Mouse (Mus musculus) midbrain, embryonic 16.5 days (tissue): ENCODE measurements at regions not wholly inside any gene's neighbourhood (a gene's known extent, or its start where the extent isn't known, plus 50 kb on each side); places are given as distances from the start of the nearest gene placed in this dataset.

Source experiments
- ATAC-seq: fragments of 200-750 bp; cut with Nextera tagmentation; 2 replicates; pipeline ENCODE4 v1.8.0; 2017; ENCODE audit warnings: moderate TSS enrichment
- H3K27ac ChIP-seq: fragments of 300-500 bp; sonication (generic); 2 replicates; pipeline ENCODE4 v1.5.1; 2014; ENCODE audit warnings: mild to moderate bottlenecking, low read length, mixed read lengths
- H3K27me3 ChIP-seq: fragments of 300-500 bp; sonication (generic); 2 replicates; pipeline ENCODE4 v1.6.1; 2014; ENCODE audit warnings: low read depth, low read length, mixed read lengths; ENCODE audit not compliant: control insufficient read depth, insufficient read depth
- H3K36me3 ChIP-seq: fragments of 300-500 bp; sonication (generic); 2 replicates; pipeline ENCODE4 v1.6.1; 2014; ENCODE audit warnings: mild to moderate bottlenecking, low read length, moderate library complexity, mixed read lengths; ENCODE audit not compliant: control insufficient read depth, insufficient read depth
- H3K4me1 ChIP-seq: fragments of 300-500 bp; sonication (generic); 2 replicates; pipeline ENCODE4 v1.6.1; 2014; ENCODE audit warnings: mild to moderate bottlenecking, low read length, mixed read lengths; ENCODE audit not compliant: control insufficient read depth, insufficient read depth
- H3K4me2 ChIP-seq: fragments of 300-500 bp; sonication (generic); 2 replicates; pipeline ENCODE4 v1.6.1; 2014; ENCODE audit warnings: mild to moderate bottlenecking, low read length, mixed read lengths
- H3K4me3 ChIP-seq: fragments of 300-500 bp; sonication (generic); 2 replicates; pipeline ENCODE4 v1.5.1; 2014; ENCODE audit warnings: low read depth, mild to moderate bottlenecking, low read length, moderate library complexity, mixed read lengths
- H3K9ac ChIP-seq: fragments of 300-500 bp; sonication (generic); 2 replicates; pipeline ENCODE4 v1.6.1; 2014; ENCODE audit warnings: low read depth, low read length, mixed read lengths
- H3K9me3 ChIP-seq: fragments of 300-500 bp; sonication (generic); replicated peaks from 2 replicates; pipeline ENCODE4 v1.6.1; 2014; ENCODE audit warnings: mild to moderate bottlenecking, low read length, mixed read lengths; ENCODE audit not compliant: control insufficient read depth, poor library complexity, severe bottlenecking
- WGBS: fragments of 180-500 bp; shearing (Covaris S2); extraction: QIAGEN DNeasy Blood & Tissue Kit; methylation state at CpG from one replicate; pipeline ENCODE4 v1.1.7; 2014; 5-methylcytosine and 5-hydroxymethylcytosine counted together

DNA sequence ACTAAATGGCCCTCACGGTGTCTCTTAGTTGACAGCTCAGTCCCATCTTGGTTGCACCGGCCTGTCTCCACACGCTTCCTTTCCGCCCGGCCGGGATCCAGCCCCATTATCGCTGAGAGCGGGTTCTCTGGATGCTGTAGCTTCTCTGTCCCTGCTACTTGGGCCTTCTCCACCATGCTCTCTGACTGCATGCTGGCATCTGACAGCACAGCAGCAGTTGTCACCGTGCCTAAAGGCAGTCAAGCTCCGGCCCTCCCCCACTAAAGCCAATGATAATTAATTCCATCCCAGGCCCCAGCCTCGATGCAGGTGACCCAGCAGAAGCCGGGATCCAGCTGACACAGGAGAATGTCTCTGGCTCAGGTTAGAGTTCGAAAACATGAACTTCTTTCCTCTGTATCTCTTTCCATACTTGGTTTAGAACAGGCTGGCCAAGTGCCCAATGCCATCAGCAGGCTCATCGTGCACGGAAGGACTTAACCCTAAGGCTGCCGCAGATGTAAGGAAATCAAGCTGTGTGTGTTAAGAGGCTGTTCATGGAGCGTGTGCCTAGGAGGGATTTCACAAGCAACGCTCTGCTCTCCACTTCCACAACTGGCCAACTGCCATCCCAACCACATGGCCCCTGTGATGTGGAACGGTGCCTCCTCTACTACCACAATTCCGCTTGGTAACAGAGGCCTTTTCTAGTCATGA lies 76.5 kb upstream of the Gpc1 start:
- no peak overlapping the region for H3K4me2 ChIP-seq
- 64% methylated on average over 20 of the region's 20 CpGs for WGBS
- no peak overlapping the region for H3K9ac ChIP-seq
- ATAC-seq, result no peak
- no peak overlapping the region for H3K4me3 ChIP-seq
- no peaks in the 10 kb centered on the region for H3K27me3 ChIP-seq
- no peaks in the 10 kb centered on the region for H3K4me1 ChIP-seq
- H3K9me3 ChIP-seq, result no peaks in the 10 kb centered on the region
- H3K27ac ChIP-seq, result no peak overlapping the region
- no peaks in the 10 kb centered on the region for H3K36me3 ChIP-seq

DNA sequence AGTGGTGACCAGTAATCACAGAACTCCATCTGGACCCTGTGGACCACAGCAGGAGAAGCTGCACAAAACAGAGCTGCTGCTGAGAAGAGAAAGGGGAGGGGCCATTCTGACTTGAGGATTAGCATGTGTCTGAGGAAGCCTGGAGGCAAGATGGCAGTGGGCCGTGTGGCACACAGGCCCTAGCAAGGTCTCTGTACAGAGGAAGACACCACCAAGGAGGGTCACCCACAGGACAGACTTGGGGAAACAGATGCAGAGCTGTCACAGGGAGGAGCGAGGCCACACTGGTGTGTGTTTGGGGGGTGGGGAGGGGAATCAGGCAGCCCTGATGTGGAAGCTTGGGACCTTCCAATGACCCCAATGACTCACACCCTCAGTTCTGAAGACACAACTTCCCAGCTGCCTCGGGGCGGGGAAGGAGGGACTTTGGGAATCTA lies 79.7 kb upstream of the Gpc1 start:
- Histone ChIP-seq H3K27me3 (no peaks in the 10 kb centered on the region), H3K36me3 (no peaks in the 10 kb centered on the region), H3K9me3 (no peaks in the 10 kb centered on the region), H3K9ac (no peak overlapping the region), H3K4me2 (no peak overlapping the region), H3K4me1 (no peaks in the 10 kb centered on the region), H3K4me3 (no peak overlapping the region), H3K27ac (no peak overlapping the region)
- 64% methylated on average over 4 of the region's 4 CpGs for WGBS
- ATAC-seq, result no peak

GRCm38 (mm10) chr1:92749475-92749874 lies 82.0 kb upstream of the Gpc1 start:
- H3K4me1 ChIP-seq, result no peaks in the 10 kb centered on the region; the same call in 1 of the 2 replicates
- WGBS, result 73% methylated on average over 7 of the region's 7 CpGs
- no peaks in the 10 kb centered on the region for H3K27me3 ChIP-seq
- ATAC-seq, result no peak
- H3K9ac ChIP-seq, result no peak overlapping the region
- no peaks in the 10 kb centered on the region for H3K36me3 ChIP-seq
- H3K4me2 ChIP-seq, result no peak overlapping the region
- H3K4me3 ChIP-seq, result no peak overlapping the region
- no peak overlapping the region for H3K27ac ChIP-seq
- H3K9me3 ChIP-seq, result no peaks in the 10 kb centered on the region

- no peaks in the 10 kb centered on the region for H3K27me3 ChIP-seq
- no peak overlapping the region for H3K27ac ChIP-seq
- WGBS, result 85% methylated on average over 5 of the region's 5 CpGs
These were observed 86.2 kb upstream of the Gpc1 start for GRCm38 (mm10) chr1:92745284-92745683.

GRCm38 (mm10) chr1:92744528-92745241 lies 86.8 kb upstream of the Gpc1 start:
- Histone ChIP-seq H3K36me3 (no peaks in the 10 kb centered on the region), H3K4me1 (no peaks in the 10 kb centered on the region; the same call in 1 of the 2 replicates), H3K9me3 (no peaks in the 10 kb centered on the region), H3K4me2 (no peak overlapping the region), H3K27me3 (no peaks in the 10 kb centered on the region), H3K27ac (0 out of 2 replicates have a peak overlapping the region, but pooled peaks have one; percentile 28), H3K4me3 (no peak overlapping the region), H3K9ac (no peak overlapping the region)
- 64% methylated on average over 9 of the region's 9 CpGs for WGBS
- ATAC-seq, result 0 out of 2 replicates have a peak, but pooled peaks have one; percentile 14

More at GRCm38 (mm10) chr1:92745284-92745683, 86.2 kb upstream of the Gpc1 start:
- Histone ChIP-seq H3K4me1 (no peaks in the 10 kb centered on the region; the same call in 1 of the 2 replicates), H3K9me3 (no peaks in the 10 kb centered on the region), H3K9ac (no peak overlapping the region), H3K4me2 (no peak overlapping the region), H3K4me3 (no peak overlapping the region), H3K36me3 (no peaks in the 10 kb centered on the region)
- no peak for ATAC-seq

DNA sequence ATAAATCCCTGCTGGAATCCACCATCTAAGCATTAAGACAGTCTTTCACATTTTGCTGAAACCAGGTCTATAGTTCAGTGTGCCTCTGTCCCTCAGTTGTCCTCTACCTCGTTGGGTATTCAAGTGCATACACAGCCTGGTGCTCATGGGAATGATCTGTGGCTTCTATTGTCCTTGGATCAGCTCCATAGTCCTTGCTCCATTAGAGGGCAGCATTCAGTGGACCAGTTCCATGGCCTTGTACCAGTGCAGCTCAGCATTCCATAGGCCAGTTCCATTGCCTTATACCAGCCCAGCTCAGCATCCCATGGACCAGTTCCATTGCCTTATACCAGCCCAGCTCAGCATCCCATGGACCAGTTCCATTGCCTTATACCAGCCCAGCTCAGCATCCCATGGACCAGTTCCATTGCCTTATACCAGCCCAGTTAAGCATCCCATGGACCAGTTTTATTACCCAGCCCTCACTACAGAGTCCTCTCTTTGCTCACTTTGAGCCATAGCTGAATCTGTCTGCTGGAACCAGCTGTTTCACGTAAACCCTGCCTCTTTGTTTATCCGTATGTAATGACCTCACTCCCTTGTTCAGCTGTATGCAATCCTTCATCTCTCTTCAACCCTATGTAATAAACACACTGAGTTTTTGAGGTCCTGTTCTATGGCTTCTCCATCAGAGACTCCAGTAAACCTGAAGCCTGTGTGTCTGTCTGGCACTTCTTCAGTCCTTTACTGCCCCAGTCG lies 88.4 kb upstream of the Gpc1 start:
- Histone ChIP-seq H3K27ac (no peak overlapping the region), H3K4me2 (no peak overlapping the region), H3K36me3 (no peaks in the 10 kb centered on the region), H3K9me3 (no peaks in the 10 kb centered on the region), H3K9ac (no peak overlapping the region), H3K27me3 (no peaks in the 10 kb centered on the region), H3K4me1 (peaks cover under 1% of the 10 kb centered on the region; the same call in 1 of the 2 replicates), H3K4me3 (no peak overlapping the region)
- ATAC-seq, result no peak
- 70% methylated on average over 4 of the region's 4 CpGs for WGBS

DNA sequence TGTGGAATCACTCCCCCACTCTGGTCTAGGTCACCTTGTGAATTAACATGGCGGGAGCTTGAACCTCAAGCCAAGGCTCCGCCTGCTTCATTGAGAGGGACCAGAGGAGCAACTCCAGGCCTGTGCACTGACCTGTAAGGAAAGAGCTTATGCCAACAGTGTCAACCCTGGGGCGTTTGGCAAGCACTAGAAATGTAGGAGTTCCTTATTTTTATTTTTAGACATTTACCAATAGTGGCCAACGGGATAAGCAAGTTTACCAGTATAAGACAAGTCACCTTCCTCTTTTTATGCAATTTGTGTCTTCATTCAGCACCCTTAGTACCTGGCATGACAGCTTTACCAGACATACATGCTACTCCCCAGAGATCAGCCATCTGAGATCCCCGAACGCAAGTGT lies 89.1 kb upstream of the Gpc1 start:
- Histone ChIP-seq H3K4me1 (peaks cover 8% of the 10 kb centered on the region; the same call in 1 of the 2 replicates), H3K36me3 (no peaks in the 10 kb centered on the region), H3K9ac (no peak overlapping the region), H3K4me3 (no peak overlapping the region), H3K27me3 (no peaks in the 10 kb centered on the region), H3K4me2 (no peak overlapping the region), H3K27ac (no peak overlapping the region), H3K9me3 (no peaks in the 10 kb centered on the region)
- no peak for ATAC-seq
- 80% methylated on average over 6 of the region's 6 CpGs for WGBS

DNA sequence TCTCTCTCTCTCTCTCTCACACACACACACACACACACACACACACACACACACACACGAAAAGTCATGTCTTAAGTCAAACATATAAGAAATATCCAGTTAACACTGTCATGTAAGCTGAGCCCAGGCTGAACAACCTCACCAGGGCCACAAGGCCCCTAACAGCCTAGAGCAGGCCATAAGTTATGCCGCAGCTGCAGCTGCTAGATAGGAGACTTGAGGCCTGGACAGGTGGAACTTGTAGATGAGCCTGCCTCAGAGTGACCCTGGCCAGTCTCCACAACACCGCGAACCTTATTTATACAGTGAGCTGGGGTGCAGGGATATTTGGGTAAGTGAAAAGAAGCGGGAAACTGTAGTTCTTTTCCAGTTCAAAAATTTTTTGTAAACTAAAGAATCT lies 90.4 kb upstream of the Gpc1 start:
- no peak overlapping the region for H3K4me3 ChIP-seq
- H3K9me3 ChIP-seq, result no peaks in the 10 kb centered on the region
- no peak for ATAC-seq
- H3K4me1 ChIP-seq, result peaks cover 10% of the 10 kb centered on the region; the same call in 1 of the 2 replicates
- H3K9ac ChIP-seq, result no peak overlapping the region
- 88% methylated on average over 5 of the region's 5 CpGs for WGBS
- H3K27ac ChIP-seq, result no peak overlapping the region
- H3K4me2 ChIP-seq, result no peak overlapping the region
- H3K27me3 ChIP-seq, result no peaks in the 10 kb centered on the region
- H3K36me3 ChIP-seq, result no peaks in the 10 kb centered on the region
